Mouse (Mus musculus) liver, adult (tissue): Measurements from ENCODE around the gene Adssl1.

Experiments
- GATA4 ChIP-seq: IDR thresholded peaks from 2 replicates; pipeline ENCODE4 v1.6.1; 2014; ENCODE audit warnings: mild to moderate bottlenecking, low read length; ENCODE audit not compliant: insufficient replicate concordance

Gene Adssl1

GRCm38 (mm10) chr12:112653157-112653824, 33.4 kb downstream of the Adssl1 start:
- no peak for TF ChIP-seq GATA4

- no peak for TF ChIP-seq GATA4
Observed at GRCm38 (mm10) chr12:112654076-112654475, 34.2 kb downstream of the Adssl1 start.

GRCm38 (mm10) chr12:112658619-112659018, 38.8 kb downstream of the Adssl1 start:
- no peak for TF ChIP-seq GATA4

- no peak for TF ChIP-seq GATA4
Observed at GRCm38 (mm10) chr12:112659109-112659508, 39.3 kb downstream of the Adssl1 start.

GRCm38 (mm10) chr12:112660576-112661326, 40.9 kb downstream of the Adssl1 start:
- no peak for TF ChIP-seq GATA4

- no peak for TF ChIP-seq GATA4
Observed at GRCm38 (mm10) chr12:112661327-112661605, 41.4 kb downstream of the Adssl1 start.

GRCm38 (mm10) chr12:112661851-112662250, 42.0 kb downstream of the Adssl1 start:
- no peak for TF ChIP-seq GATA4

- TF ChIP-seq GATA4 = no peak
Observed at GRCm38 (mm10) chr12:112663303-112663702, 43.5 kb downstream of the Adssl1 start.

GRCm38 (mm10) chr12:112663716-112664115, 43.9 kb downstream of the Adssl1 start:
- no peak for TF ChIP-seq GATA4

- TF ChIP-seq GATA4 = no peak
Observed at GRCm38 (mm10) chr12:112664124-112664523, 44.3 kb downstream of the Adssl1 start.

- TF ChIP-seq GATA4 = no peak
Observed at GRCm38 (mm10) chr12:112664656-112665055, 44.8 kb downstream of the Adssl1 start.

- TF ChIP-seq GATA4 = no peak
Observed at GRCm38 (mm10) chr12:112665445-112665844, 45.6 kb downstream of the Adssl1 start.

GRCm38 (mm10) chr12:112665881-112666544, 46.2 kb downstream of the Adssl1 start:
- no peak for TF ChIP-seq GATA4

- TF ChIP-seq GATA4 = no peak
Observed at GRCm38 (mm10) chr12:112667619-112668297, 47.9 kb downstream of the Adssl1 start.

GRCm38 (mm10) chr12:112670718-112671393, 51.0 kb downstream of the Adssl1 start:
- TF ChIP-seq GATA4 = no peak
